Mouse (Mus musculus) testis, adult 10 weeks (tissue): ENCODE data around the gene Hes1. TPM values are rescaled to one million over a fixed set of nuclear protein-coding genes. Genes with fewer than 3 reads are reported as not detected.

Experiments
- polyA plus RNA-seq: library from polyadenylated mRNA; stranded (reverse); fragments of 350-450 nt; fragmentation: Illumina TruSeq; extraction: RNeasy Lipid Tissue Mini Kit (QIAGEN cat#74804); gene quantifications from one replicate; pipeline ENCODE4 v1.2.3, GENCODE M21; 2014; ENCODE audit warnings: low read depth, low replicate concordance

The Hes1 gene
- 7.3 TPM for polyA plus RNA-seq

DNA sequence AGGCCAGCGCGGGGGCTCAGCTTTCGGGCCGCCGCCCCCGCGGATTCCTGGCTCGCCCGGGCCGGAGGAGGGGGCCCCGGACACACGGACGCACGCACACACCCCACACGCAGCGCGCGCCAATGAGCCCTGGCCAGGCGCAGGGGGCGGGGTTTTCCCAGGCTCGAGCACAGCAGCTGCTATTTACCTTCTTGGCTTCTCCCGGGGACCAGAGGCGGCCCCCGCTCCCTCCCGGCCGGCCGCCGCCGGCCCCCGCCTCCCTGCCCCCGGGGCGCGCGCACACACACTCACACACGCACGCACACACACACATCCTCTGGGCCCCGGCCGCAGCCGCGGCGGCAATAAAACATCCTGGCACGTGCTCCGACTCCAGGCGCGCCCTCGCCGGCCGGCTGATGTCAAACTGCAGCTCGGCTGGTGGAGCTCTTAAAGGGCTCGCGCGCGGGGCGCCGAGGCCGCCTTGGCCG lies at the start of gene Hes1:
Gene Hes1 (plus strand): TSS at position 401 of the 470 bp plus-strand sequence.

Other genes starting within 250 kb of the Hes1 start
- gene Cpn2, start 203.1 kb downstream of the Hes1 start, polyA plus RNA-seq, result not detected
- not detected for gene Lrrc15, start 218.9 kb downstream of the Hes1 start, polyA plus RNA-seq
- 0.45 TPM for gene Gp5, start 246.4 kb downstream of the Hes1 start, polyA plus RNA-seq